Mouse (Mus musculus) embryo, embryonic 10.5 days (tissue): Measurements from ENCODE around the gene Elavl2.

Experiments used
- DNase-seq: peaks from one replicate; pipeline ENCODE4 v3.0.0-alpha.2; 2015; ENCODE audit warnings: low spot score

Elavl2 gene

GRCm38 (mm10) chr4:91400423-91400822 is at the start of gene Elavl2:
Elavl2 (minus strand) TSS chr4:91400785.
- no peak for DNase-seq

GRCm38 (mm10) chr4:91447887-91448286 is 47.3 kb upstream of the Elavl2 start:
- peak; percentile 15 for DNase-seq

DNA sequence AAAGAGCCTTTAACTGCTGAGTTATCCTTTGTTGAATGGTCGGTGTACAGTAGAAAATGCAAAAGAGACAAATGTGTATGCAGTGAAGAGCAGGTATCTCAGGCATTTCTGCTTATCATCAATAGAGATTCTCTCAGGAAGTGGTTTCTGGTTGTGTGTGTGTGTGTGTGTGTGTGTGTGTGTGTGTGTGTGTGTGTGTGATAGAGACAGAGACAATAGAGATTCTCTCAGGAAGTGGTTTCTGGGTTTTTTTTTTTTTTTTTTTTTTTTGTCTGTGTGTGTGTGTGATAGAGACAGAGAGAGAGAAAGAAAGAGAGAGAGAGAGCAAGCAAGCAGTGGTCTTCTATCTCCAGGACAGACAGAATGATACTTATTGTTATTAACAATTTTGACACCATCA is 15.0 kb upstream of the Elavl2 start:
- DNase-seq, result no peak

DNA sequence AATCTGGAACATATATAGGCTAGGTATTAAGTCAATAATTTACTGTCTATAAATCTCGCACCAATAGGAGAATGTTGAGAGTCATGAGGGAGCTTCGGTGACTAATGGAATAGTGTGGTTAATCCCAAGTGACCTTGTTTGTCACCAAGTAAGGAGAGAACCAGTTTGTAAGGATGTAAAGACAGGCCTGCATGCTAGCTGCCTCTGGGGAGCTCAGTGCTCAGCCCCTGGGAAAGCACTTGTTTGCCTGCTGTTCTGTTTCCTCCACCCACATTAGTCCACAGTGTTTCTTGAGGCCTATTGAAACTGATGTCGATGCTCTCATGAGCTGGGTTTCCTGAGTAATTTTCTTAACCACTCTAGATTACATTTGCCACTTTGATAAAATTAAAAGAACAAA is 4.5 kb upstream of the Elavl2 start:
- no peak for DNase-seq

- peak; percentile 78 for DNase-seq
Measured at GRCm38 (mm10) chr4:91399510-91400196, 932 bp downstream of the Elavl2 start.

DNA sequence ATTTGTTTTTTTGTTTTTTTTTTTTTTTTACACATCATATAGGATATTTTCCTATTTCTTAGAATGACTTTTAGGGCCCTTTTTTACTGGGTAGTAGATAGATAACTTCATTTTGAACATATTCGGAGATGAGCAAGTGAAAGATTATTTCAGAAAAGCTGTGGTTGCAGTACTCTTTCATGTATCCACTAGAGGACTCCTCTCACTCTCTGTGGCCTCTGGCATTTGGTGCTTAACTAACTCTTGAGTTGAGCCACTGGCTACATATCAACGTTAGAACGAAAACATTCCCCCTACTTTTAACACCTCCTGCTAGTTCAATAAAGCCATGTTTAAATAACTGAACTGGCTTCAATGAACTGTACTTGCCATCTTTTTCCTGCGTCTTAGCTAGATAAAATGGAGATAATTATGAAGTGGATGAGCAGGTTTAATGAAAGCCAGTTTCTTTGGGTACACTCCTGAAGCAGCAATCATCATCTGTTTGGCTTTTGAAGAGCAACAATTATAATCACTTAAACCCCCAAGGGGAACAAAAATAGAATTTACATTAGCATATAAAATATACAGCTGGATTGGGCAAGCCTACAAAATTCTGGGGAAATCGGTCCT is 8.5 kb downstream of the Elavl2 start:
- no peak for DNase-seq

DNA sequence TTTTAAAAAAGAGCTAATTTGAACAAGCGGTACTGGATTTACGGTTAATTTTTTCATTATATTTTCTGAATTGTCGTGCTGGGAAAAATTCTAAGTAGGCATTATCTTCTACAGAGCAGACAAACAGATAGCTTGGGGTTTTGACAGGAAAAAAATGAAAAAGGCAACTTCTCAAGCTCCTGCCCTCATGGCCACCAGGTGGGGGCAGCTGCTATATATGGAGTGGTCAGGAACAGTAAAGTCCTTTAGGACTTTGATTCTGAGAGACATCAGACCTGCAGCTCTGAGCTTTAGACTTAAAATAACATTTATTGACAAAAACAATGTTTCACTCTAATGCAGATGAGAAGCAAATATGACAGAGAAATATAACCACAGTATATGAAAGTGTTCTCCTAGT is 12.9 kb downstream of the Elavl2 start:
- DNase-seq, result no peak

- no peak for DNase-seq
Measured at GRCm38 (mm10) chr4:91381201-91381627, 19.4 kb downstream of the Elavl2 start.

GRCm38 (mm10) chr4:91380341-91381117 is 20.1 kb downstream of the Elavl2 start:
- DNase-seq, result peak; percentile 22

DNA sequence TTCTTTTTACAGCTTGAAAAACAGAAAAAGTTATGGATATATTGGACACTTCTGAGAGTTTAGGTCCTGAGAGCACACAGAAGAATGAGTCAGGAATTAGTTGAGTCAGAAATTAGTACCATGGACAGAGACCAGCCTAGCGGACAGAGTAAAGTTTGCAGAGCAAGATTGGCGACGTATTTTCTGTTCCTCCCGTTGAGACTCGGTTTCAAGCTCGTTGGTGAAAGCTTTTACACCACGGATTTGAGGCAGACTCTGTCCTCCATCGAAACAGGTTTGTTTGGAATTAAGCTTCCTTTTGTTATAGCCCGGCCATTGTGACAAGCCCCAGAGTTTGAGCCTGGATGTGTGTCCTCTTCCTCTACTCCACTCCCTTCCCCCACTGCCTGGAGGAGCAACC is 21.0 kb downstream of the Elavl2 start:
- peak; percentile 83 for DNase-seq

GRCm38 (mm10) chr4:91376317-91376910 is 24.2 kb downstream of the Elavl2 start:
- DNase-seq, result peak; percentile 98

GRCm38 (mm10) chr4:91375372-91375687 is 25.3 kb downstream of the Elavl2 start:
- peak; percentile 53 for DNase-seq

DNA sequence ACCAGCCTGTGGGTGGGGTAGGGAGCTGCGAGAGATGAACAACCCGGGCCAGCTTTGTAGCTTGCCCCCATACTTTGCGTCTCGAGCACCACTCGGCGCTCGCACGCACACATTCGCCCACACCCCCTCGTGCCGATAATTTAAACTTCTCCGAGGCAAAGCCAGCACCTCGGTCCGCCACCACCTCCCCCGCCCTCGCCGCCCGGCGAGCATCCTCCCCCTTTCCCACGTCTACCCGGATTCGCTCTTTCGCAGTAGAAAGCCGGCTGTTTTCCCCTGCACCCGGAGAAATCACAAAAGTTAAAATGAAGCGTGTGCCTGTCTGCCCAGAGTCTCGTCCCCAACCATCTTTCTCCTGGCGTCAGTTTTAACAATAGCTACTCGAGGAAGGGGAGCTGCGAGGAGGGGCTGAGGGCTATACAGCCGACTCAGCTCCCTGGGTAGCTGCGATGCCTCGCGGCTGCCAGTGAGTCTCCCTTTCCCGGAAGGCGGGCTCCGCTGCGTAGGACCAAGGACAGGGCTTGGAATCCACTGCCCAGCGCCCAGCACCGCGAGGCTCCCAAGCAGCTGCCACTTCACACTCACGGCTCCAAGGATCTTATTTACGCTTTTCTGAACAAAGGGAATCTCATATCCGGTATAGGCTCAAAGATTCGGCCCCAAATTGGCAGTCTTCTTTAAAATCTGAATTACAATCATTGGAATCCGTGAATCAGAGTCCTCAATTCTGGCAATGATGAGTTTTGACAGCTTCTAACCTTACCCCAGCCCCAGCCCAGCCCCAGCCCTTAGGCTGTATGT is 25.8 kb downstream of the Elavl2 start:
- peak; percentile 73 for DNase-seq

DNA sequence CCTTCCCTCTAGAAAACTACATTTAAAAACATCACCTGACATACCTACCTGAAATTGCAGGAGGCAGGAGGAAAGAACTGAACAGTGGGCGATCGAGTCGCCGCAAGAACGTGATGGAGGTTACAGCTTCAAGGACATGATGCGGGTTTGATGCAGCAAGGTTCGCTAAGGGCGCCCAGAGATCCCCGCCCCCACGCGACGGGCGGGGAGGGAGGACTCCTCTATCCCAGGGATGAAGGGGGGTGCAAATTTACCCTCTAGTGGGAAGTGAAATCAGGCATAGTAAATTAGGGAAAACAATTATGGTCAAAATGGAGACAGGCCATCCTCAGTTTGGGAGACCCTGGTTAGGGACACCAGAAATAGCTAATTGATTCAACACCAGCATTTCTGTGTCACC is 27.7 kb downstream of the Elavl2 start:
- no peak for DNase-seq

DNA sequence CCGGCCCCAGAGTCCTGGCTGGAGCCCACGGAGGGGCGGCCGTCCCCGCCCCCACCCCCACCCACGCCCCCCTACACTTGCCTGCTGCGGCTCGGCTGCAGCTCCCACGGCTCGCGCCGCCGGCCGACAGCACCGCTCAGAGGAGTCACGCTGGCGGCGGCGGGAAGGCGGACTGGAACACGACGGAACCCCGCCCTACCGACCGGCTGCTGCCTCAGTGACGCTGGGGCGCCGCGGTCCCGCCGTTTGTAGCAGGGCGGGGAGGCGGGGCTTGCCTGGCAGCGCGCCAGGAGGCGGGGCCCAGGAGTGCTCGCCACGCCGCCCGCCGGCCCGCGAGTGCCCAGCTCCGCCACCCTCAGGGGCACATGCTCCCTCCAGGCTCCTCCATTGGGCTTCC is 28.8 kb downstream of the Elavl2 start:
- peak; percentile 81 for DNase-seq

DNA sequence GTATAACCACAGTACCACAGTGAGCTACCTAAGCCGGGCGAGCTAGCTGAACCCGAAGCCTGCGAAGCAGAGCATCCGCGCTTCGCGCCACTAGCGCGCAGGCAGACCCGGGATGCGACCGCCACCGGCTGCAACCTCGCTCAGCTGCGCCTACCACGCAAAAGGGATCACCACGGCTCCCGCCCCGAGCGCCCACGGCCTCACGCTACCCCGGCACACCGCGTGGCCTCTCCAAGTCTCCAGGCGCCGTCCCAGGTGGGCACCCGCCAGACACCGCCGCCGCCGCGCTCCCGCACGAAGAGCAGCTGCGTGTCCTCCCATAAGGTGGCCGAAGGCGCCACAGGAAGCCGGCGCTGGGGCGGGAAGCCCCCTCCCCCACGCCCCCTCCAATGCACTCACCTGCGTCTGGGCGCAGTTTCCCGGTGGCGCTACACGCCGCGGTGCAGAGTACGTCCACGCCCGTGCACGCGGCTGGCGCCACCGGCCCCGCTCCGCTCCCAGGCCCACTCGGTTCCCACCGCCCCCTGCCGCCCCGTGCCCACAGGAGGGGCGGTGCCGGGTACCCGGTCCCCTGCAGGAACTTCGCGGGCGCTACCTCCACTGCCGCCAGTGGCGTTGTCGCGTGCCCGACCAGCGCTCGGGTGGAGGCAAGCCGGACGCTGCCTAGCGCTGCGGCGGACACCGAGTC is 29.3 kb downstream of the Elavl2 start:
- peak; percentile 30 for DNase-seq

DNA sequence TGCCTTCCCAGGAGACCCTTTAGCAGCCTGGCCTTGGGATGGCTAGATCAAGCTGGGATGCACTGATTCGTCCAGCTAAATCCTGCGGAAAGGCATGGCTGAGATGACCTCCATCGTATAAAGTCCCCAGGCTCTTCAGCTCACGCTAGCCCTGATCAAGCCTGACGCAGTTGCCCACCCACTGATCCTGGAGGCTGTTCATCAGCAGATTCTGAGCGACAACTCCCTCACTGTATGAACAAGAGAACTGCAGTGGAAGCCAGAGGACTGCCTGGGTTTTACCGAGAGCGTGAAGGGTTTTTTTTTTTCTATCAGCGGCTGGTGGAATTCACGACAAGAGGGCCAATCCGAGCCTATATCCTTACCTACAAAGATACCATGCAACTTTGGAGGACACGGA is 35.3 kb downstream of the Elavl2 start:
- no peak for DNase-seq

- DNase-seq, result no peak
Measured at GRCm38 (mm10) chr4:91363963-91364362, 36.6 kb downstream of the Elavl2 start.

DNA sequence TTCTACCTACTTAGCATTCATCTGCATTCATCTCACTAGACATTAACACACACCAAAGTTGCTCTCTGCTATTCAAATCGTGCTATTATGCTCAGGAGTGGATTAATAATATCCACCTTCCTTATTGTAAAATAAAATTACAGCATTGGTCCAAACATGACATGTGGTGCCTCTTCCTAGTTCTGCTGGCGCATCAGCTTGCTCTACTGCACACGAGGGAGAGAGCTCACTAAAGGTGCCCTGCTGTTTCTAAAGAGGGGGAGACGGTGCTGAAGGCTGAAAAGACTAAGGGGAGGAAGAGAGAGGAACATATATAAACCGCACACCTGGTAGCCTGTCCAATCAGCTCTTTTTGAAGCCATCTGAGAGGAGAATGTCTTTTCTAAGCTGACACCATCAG is 38.1 kb downstream of the Elavl2 start:
- DNase-seq, result no peak

DNA sequence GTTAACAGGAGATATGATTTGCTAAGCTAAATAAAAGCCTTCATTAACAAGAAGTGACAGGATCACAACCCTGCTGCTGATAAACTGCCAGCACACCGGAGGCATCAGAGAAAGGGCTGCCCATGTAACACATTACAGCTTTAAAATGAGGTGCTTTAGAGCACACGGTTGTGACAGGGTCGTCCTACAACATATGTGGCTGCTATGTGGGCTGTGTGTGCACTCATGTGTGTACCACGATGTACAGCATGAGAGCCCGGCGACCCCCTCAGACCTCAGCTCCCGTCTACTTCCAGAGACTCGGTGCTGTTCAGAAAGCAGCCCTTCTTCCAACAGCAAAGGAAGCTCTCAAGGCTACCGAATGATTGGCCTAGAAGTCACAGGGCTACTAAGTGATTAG is 47.4 kb downstream of the Elavl2 start:
- no peak for DNase-seq

- no peak for DNase-seq
Measured at GRCm38 (mm10) chr4:91349579-91349978, 51.0 kb downstream of the Elavl2 start.
